Mouse (Mus musculus) urinary bladder, adult 18-20 months (tissue): Measurements from ENCODE around the gene Shq1.

Source experiments
- DNase-seq, 2 experiments: peaks; one replicate each; pipeline ENCODE4 v3.0.0; 2022; ENCODE audit warnings: low spot score in 2 of 2, mixed read lengths in 2 of 2

Shq1 gene

GRCm38 (mm10) chr6:100670880-100671344 is at the start of gene Shq1:
Gene Shq1, minus strand, starts transcription at chr6:100671157.
- DNase-seq: peak; percentile 76 to 82

- no peak for DNase-seq
These were observed 49.1 kb upstream of the Shq1 start for GRCm38 (mm10) chr6:100720098-100720501.

- DNase-seq: no peak
These were observed 45.9 kb upstream of the Shq1 start for GRCm38 (mm10) chr6:100716817-100717216.

GRCm38 (mm10) chr6:100716152-100716551 is 45.2 kb upstream of the Shq1 start:
- DNase-seq: no peak

- DNase-seq: no peak
These were observed 44.4 kb upstream of the Shq1 start for GRCm38 (mm10) chr6:100715296-100715828.

- DNase-seq: no peak
These were observed 39.9 kb upstream of the Shq1 start for GRCm38 (mm10) chr6:100710866-100711265.

- no peak for DNase-seq
These were observed 39.2 kb upstream of the Shq1 start for GRCm38 (mm10) chr6:100710170-100710569.

- DNase-seq: peak in 1 of 2 experiments; percentile 34
These were observed 38.5 kb upstream of the Shq1 start for GRCm38 (mm10) chr6:100709483-100709882.

- DNase-seq: no peak
These were observed 38.0 kb upstream of the Shq1 start for GRCm38 (mm10) chr6:100708996-100709395.

- no peak for DNase-seq
These were observed 37.3 kb upstream of the Shq1 start for GRCm38 (mm10) chr6:100708248-100708647.

- peak in 1 of 2 experiments; percentile 36 for DNase-seq
These were observed 36.6 kb upstream of the Shq1 start for GRCm38 (mm10) chr6:100707557-100707956.

- DNase-seq: no peak
These were observed 35.9 kb upstream of the Shq1 start for GRCm38 (mm10) chr6:100706861-100707260.

- DNase-seq: no peak
These were observed 34.4 kb upstream of the Shq1 start for GRCm38 (mm10) chr6:100705366-100705811.

GRCm38 (mm10) chr6:100704574-100705365 is 33.8 kb upstream of the Shq1 start, which contains the start of gene Gxylt2:
Gene Gxylt2, plus strand, starts transcription at chr6:100704734.
- DNase-seq: peak; percentile 23 to 34

GRCm38 (mm10) chr6:100704197-100704573 is 33.2 kb upstream of the Shq1 start:
- no peak for DNase-seq

GRCm38 (mm10) chr6:100700774-100701173 is 29.8 kb upstream of the Shq1 start:
- DNase-seq: no peak

GRCm38 (mm10) chr6:100699986-100700385 is 29.0 kb upstream of the Shq1 start:
- DNase-seq: no peak

GRCm38 (mm10) chr6:100686341-100686740 is 15.4 kb upstream of the Shq1 start:
- no peak for DNase-seq

GRCm38 (mm10) chr6:100678636-100679035 is 7.7 kb upstream of the Shq1 start:
- no peak for DNase-seq

- DNase-seq: no peak
These were observed 5.5 kb upstream of the Shq1 start for GRCm38 (mm10) chr6:100676461-100676860.

- DNase-seq: no peak
These were observed 4.0 kb upstream of the Shq1 start for GRCm38 (mm10) chr6:100674974-100675373.

- no peak for DNase-seq
These were observed 444 bp upstream of the Shq1 start for GRCm38 (mm10) chr6:100671401-100671800.

GRCm38 (mm10) chr6:100670370-100670841 is 551 bp downstream of the Shq1 start:
- peak; percentile 35 to 55 for DNase-seq
